Mouse (Mus musculus): ENCODE measurements around the gene Rbfox1. TPM values are rescaled to one million over a fixed set of nuclear protein-coding genes. Genes with fewer than 3 reads are reported as not detected.

Gene Rbfox1
- polyA plus RNA-seq, 1 experiment, result not detected

- no peaks in the 10 kb centered on the region for H3K4me1 ChIP-seq (ENCODE audit: control insufficient read depth, insufficient read depth, low read length)
- 74% methylated on average over 2 of the region's 2 CpGs for WGBS
These were observed 921.1 kb downstream of the Rbfox1 start for GRCm38 (mm10) chr16:6806246-6806645.

DNA sequence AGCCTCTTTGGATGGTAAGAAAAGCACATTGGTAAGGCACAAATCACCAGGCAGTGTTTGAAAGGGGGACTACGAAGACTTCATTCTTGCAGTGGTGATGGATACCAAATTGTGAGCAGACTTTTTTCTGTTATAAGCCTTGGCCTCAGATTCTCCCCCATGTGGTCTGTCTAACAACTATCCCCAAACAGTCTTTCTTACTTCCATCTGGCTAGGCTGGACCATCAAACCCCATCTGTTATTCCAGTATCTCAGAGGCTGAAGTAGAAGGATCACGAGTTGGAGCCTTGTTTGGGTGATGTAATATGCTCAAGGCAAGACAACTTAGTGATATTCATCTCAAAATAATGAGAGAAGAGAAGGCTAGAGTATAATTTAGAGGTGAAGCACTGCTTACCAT lies 922.7 kb downstream of the Rbfox1 start:
- WGBS, result 51% methylated on average over 2 of the region's 2 CpGs
- H3K4me3 ChIP-seq (replicated peaks; ENCODE audit: control insufficient read depth, low read depth, low read length), result no peak overlapping the region
- no peak overlapping the region for H3K27ac ChIP-seq (ENCODE audit: control insufficient read depth, insufficient read depth, low read depth, low read length, poor library complexity)
- H3K4me1 ChIP-seq (ENCODE audit: control insufficient read depth, insufficient read depth, low read length), result no peaks in the 10 kb centered on the region
- TF ChIP-seq CTCF (IDR thresholded peaks at IDR 0.05; ENCODE audit: control insufficient read depth, insufficient read depth, low read length), result no peak
- no peak for TF ChIP-seq POLR2A (IDR thresholded peaks at IDR 0.05; ENCODE audit: borderline replicate concordance, control insufficient read depth, low read depth, low read length)

More at GRCm38 (mm10) chr16:6806246-6806645, 921.1 kb downstream of the Rbfox1 start:
- TF ChIP-seq CTCF (IDR thresholded peaks at IDR 0.05; ENCODE audit: control insufficient read depth, insufficient read depth, low read length) (no peak), POLR2A (IDR thresholded peaks at IDR 0.05; ENCODE audit: borderline replicate concordance, control insufficient read depth, low read depth, low read length) (no peak)
- no peak overlapping the region for H3K4me3 ChIP-seq (replicated peaks; ENCODE audit: control insufficient read depth, low read depth, low read length)
- H3K27ac ChIP-seq (ENCODE audit: control insufficient read depth, insufficient read depth, low read depth, low read length, poor library complexity), result no peak overlapping the region

DNA sequence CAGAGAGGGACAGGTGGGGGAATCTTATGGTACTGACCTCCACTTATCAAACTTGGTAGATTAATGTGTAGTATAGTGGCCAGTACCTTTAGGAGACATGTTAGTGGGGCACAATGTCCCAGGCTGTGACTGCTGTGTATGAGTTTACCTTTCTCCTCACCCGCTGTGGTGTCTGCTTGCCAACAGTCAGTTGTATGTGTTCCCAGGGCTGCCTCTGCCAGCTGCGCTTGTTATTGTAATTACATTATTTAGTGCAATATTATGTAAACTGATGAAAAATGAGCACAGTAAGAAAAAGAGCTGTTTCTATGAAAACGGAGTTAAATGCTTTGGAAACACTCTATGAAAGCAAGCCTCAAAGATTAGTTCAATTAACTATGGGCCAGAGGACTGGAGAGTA lies 928.7 kb downstream of the Rbfox1 start:
- WGBS, result 81% methylated on average over 3 of the region's 3 CpGs
- Histone ChIP-seq H3K4me1 (ENCODE audit: control insufficient read depth, insufficient read depth, low read length) (no peaks in the 10 kb centered on the region), H3K27ac (ENCODE audit: control insufficient read depth, insufficient read depth, low read depth, low read length, poor library complexity) (no peak overlapping the region), H3K4me3 (replicated peaks; ENCODE audit: control insufficient read depth, low read depth, low read length) (no peak overlapping the region)
- TF ChIP-seq CTCF (IDR thresholded peaks at IDR 0.05; ENCODE audit: control insufficient read depth, insufficient read depth, low read length) (no peak), POLR2A (IDR thresholded peaks at IDR 0.05; ENCODE audit: borderline replicate concordance, control insufficient read depth, low read depth, low read length) (no peak)

DNA sequence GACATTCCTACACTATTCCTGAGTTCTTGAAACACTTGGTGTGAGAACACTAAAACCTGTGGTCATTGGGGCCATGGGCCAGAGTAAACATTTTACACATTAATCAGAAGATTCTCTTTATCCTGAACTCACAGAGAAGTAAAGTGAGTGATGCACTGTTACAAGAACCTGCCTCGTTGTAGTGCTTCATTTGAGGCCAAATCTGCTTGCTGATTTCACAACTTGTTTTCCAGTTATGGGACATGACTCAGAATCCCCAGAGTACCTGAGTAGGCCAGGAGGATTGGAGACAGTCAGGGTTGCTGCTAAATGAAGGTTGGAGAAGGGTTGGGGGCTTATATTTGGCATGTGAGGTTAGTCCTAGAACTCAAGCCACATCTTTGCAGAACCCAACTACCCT lies 936.6 kb downstream of the Rbfox1 start:
- TF ChIP-seq CTCF (IDR thresholded peaks at IDR 0.05; ENCODE audit: control insufficient read depth, insufficient read depth, low read length) (no peak), POLR2A (IDR thresholded peaks at IDR 0.05; ENCODE audit: borderline replicate concordance, control insufficient read depth, low read depth, low read length) (no peak)
- no peaks in the 10 kb centered on the region for H3K4me1 ChIP-seq (ENCODE audit: control insufficient read depth, insufficient read depth, low read length)
- H3K4me3 ChIP-seq (replicated peaks; ENCODE audit: control insufficient read depth, low read depth, low read length), result no peak overlapping the region
- WGBS, result 49% methylated on average over 1 of the region's 1 CpGs
- H3K27ac ChIP-seq (ENCODE audit: control insufficient read depth, insufficient read depth, low read depth, low read length, poor library complexity), result no peak overlapping the region

DNA sequence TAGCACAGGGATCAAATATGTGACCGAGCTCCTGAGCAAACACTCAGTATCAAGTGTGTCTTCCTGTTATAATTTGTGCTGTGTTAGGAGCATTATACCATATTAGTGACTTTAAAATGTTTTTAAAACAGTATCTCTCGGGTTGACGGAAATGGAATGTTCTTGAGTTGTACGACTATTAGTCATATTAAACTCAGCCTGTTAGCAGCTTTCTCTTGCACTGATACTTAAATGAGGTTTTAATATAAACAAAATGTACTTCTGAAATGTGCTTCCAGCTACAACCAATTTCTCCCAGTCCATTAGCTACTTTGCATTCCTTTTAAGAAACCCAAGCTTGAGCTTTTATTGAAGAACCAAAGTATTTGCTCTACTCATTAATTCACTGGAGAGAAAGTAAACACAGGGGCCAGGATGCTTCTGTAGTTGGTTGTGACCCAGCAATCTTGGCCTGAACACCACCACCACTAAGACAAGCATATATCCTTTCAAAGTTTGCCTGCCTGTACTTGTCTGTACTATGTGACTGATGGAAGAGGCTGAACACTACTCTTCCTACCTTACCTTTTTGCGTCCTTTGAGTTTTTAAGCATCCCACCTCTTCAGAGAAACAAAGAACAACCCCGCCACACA lies 944.9 kb downstream of the Rbfox1 start:
- H3K4me1 ChIP-seq (ENCODE audit: control insufficient read depth, insufficient read depth, low read length), result no peaks in the 10 kb centered on the region
- H3K4me3 ChIP-seq (replicated peaks; ENCODE audit: control insufficient read depth, low read depth, low read length), result no peak overlapping the region
- 80% methylated on average over 6 of the region's 6 CpGs for WGBS
- H3K27ac ChIP-seq (ENCODE audit: control insufficient read depth, insufficient read depth, low read depth, low read length, poor library complexity), result no peak overlapping the region
- TF ChIP-seq CTCF (IDR thresholded peaks at IDR 0.05; ENCODE audit: control insufficient read depth, insufficient read depth, low read length), result no peak

DNA sequence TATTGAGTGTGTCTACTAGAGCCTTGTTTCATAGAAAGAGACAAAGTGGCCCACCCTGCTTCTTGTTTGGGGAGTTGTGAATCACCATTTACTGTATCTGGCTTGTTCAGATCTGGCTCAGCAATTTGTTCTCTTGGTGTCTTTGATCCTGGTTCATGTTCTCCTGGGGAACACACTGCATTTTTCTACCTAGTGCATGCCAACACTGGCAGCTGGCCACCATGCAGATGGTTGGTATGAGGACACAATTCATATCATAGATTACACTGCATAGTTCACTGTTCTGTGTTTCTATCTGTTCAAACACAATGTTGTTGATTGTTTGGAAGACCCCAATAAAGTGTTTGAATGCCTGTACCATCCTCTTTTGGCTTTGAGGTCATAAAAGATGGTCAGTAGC lies 948.3 kb downstream of the Rbfox1 start:
- TF ChIP-seq POLR2A (IDR thresholded peaks at IDR 0.05; ENCODE audit: borderline replicate concordance, control insufficient read depth, low read depth, low read length) (no peak), CTCF (IDR thresholded peaks at IDR 0.05; ENCODE audit: control insufficient read depth, insufficient read depth, low read length) (no peak)
- Histone ChIP-seq H3K27ac (ENCODE audit: control insufficient read depth, insufficient read depth, low read depth, low read length, poor library complexity) (no peak overlapping the region), H3K4me1 (ENCODE audit: control insufficient read depth, insufficient read depth, low read length) (no peaks in the 10 kb centered on the region), H3K4me3 (replicated peaks; ENCODE audit: control insufficient read depth, low read depth, low read length) (no peak overlapping the region)

GRCm38 (mm10) chr16:6835051-6835450 lies 949.9 kb downstream of the Rbfox1 start:
- no peak overlapping the region for H3K4me3 ChIP-seq (replicated peaks; ENCODE audit: control insufficient read depth, low read depth, low read length)
- no peak overlapping the region for H3K27ac ChIP-seq (ENCODE audit: control insufficient read depth, insufficient read depth, low read depth, low read length, poor library complexity)
- TF ChIP-seq POLR2A (IDR thresholded peaks at IDR 0.05; ENCODE audit: borderline replicate concordance, control insufficient read depth, low read depth, low read length), result no peak
- WGBS, result 30% methylated on average over 5 of the region's 5 CpGs
- no peaks in the 10 kb centered on the region for H3K4me1 ChIP-seq (ENCODE audit: control insufficient read depth, insufficient read depth, low read length)

DNA sequence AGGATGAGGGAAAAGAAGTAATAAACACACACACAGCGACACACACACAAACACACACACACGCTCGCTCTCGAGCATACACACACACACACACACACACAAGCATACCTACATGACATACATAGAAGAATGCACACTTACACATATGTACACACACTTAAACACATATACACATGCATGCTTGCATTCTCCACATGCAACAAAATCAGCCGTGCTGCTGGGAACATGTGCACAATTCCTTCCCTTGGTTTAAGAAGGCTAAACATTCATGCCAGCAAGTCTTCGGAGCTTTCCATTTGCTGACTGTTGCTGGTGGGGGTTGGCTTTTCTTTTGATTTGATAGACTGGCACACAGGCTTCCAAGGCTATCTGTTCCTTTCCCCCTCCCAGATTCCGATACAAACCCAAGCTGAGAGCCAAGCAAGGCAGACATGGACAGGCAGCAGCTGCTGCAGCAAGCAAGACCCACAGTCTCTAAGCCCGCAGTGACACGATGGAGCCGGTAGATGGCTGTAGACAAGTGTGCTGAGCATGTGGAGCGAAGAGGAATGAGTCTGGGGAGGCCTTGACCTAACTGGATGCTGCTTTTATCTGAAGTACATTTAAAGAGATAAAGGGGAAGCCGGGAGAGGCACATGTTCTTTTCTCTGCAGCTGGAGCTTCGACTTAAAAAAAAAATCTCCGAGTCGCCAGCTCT lies 954.3 kb downstream of the Rbfox1 start:
- H3K27ac ChIP-seq (ENCODE audit: control insufficient read depth, insufficient read depth, low read depth, low read length, poor library complexity), result no peak overlapping the region
- TF ChIP-seq CTCF (IDR thresholded peaks at IDR 0.05; ENCODE audit: control insufficient read depth, insufficient read depth, low read length) (no peak), POLR2A (IDR thresholded peaks at IDR 0.05; ENCODE audit: borderline replicate concordance, control insufficient read depth, low read depth, low read length) (no peak)
- no peak overlapping the region for H3K4me3 ChIP-seq (replicated peaks; ENCODE audit: control insufficient read depth, low read depth, low read length)
- H3K4me1 ChIP-seq (ENCODE audit: control insufficient read depth, insufficient read depth, low read length), result no peaks in the 10 kb centered on the region
- 42% methylated on average over 15 of the region's 15 CpGs for WGBS

- TF ChIP-seq POLR2A (IDR thresholded peaks at IDR 0.05; ENCODE audit: borderline replicate concordance, control insufficient read depth, low read depth, low read length), result no peak
- no peak for TF ChIP-seq CTCF (IDR thresholded peaks at IDR 0.05; ENCODE audit: control insufficient read depth, insufficient read depth, low read length)
- Histone ChIP-seq H3K4me3 (replicated peaks; ENCODE audit: control insufficient read depth, low read depth, low read length) (no peak overlapping the region), H3K4me1 (ENCODE audit: control insufficient read depth, insufficient read depth, low read length) (no peaks in the 10 kb centered on the region), H3K27ac (ENCODE audit: control insufficient read depth, insufficient read depth, low read depth, low read length, poor library complexity) (no peak overlapping the region)
- 70% methylated on average over 3 of the region's 3 CpGs for WGBS
These were observed 954.9 kb downstream of the Rbfox1 start for GRCm38 (mm10) chr16:6840007-6840406.

Data from bone marrow, adult 2 months (tissue).